Mouse (Mus musculus) G1E (cell line): Measurements from ENCODE around the gene Cfap65.

Experiments used
- CTCF ChIP-seq: IDR thresholded peaks from 2 replicates; pipeline ENCODE4 v1.5.1; 2012; ENCODE audit warnings: low read depth, low read length, inconsistent platforms, mixed read lengths
- GATA1 ChIP-seq: IDR thresholded peaks from 2 replicates; pipeline ENCODE4 v1.6.1; 2012; ENCODE audit warnings: borderline replicate concordance, low read length, inconsistent platforms, mixed read lengths
- GATA2 ChIP-seq: IDR thresholded peaks from 2 replicates; pipeline ENCODE4 v1.6.1; 2012; ENCODE audit warnings: low read depth, low read length, inconsistent platforms, borderline replicate concordance
- POLR2AphosphoS5 ChIP-seq: IDR thresholded peaks from 2 replicates; pipeline ENCODE4 v1.6.1; 2012; ENCODE audit warnings: low read depth, low read length, inconsistent platforms; ENCODE audit not compliant: insufficient replicate concordance
- TAL1 ChIP-seq: conservative IDR thresholded peaks from 2 replicates; pipeline ENCODE4 v1.6.1; 2012; ENCODE audit warnings: low read depth, low read length, inconsistent platforms, mixed read lengths

DNA sequence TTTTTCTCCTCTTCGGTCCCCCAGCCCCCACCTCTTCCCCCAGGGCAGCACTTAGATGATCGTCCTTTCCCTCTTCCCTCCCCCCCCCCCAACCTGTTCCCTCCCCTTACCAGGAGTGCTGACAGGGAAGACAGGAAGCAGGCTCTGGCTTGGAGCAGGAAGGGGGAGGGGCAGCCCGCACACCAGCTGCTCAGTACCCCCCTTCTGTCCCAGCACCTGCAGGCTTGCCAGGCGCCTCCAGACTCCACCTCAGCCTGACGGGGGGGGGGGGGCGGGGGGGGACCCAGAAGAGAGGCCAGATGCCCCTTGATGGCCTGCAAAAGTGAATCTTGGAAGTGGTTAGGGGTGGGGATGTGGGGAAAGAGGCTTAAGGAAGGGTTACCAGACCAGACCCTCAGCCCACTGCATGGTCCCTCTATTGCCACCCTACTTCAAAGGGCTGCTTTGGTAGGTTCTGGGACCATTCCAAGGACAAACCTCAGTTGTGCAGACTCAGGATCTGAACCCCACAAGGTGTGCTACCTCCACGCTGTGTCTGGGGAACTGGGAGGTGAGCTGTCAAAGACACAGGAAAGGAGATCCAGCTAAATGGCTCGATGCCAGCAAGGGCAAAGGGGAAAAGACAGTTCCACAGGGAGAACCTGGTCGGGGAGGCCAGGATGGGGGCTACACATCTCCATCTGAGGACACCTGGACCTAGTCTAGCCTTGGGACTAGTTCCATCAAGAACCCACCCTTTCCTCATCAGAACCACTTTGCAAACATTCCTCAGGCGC, 36.6 kb downstream of the Cfap65 start:
- TF ChIP-seq CTCF (no peak), POLR2AphosphoS5 (no peak), GATA1 (no peak), TAL1 (no peak), GATA2 (no peak)
